8 mouse cellular contexts compared by ENCODE assay signal in the genomic region with DNA sequence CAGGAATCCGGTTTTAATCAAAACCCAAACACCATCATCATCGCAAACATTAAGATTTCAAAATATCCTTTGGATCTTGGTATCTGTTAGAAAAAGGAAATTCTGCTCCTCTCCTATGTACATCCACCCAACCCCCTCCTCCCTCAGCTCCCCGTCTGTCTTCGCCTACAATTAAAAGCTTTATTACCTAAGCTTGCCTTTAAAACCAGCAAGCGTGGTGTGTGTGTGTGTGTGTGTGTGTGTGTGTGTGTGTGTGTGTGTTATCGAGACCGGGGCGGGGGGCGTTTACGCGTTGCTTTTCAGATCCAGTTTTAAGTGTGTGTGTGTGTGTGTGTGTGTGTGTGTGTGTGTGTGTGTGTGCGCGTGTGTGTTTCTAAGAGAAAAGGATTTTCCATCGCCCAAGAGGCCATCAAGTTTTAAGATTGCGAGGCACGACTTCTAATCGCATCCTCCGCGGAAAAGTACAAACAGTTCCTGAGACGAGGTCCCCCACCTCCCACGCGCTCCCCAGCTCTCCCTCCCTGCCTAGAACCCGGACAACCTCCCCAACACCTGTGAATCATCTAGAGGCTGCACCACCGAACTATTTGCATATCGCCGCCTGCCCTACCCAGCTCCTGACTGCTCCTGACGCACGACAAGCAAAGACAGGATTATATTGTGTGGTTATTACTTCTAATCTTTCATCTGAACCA. TPM values are rescaled to one million over a fixed set of nuclear protein-coding genes. Genes with fewer than 3 reads are reported as not detected.
DNase-seq lines count a peak whose midpoint lies in the region; ATAC-seq and TF ChIP-seq lines count a peak whose summit lies in the region.

No protein-coding gene starts in this region.

- intact Hi-C loops in heart, adult 2 months (cut with DNase I): loop anchor here (10.0 kb wide), 2 partner anchors 107 to 567 kb away; no protein-coding TSS in a partner anchor

- TF ChIP-seq POLR2A in heart, adult 2 months (IDR thresholded peaks at IDR 0.05; ENCODE audit: insufficient read depth, low read depth, low read length): no peak

- H3K79me2 ChIP-seq in heart, adult 2 months (replicated peaks; ENCODE audit: control insufficient read depth, insufficient read depth, low read length): no peaks in the 10 kb centered on the region

- peak; percentile 45 for ATAC-seq in forebrain, embryonic 11.5 days (replicated peaks; ENCODE audit: low FRiP score)
- ATAC-seq in midbrain, embryonic 16.5 days: peak; percentile 12
- ATAC-seq in megakaryocyte, adult 5-6 weeks (ENCODE audit: poor library complexity, severe bottlenecking): no peak

- no peak for TF ChIP-seq EP300 in heart, adult 2 months (IDR thresholded peaks at IDR 0.05; ENCODE audit: insufficient read depth, low read depth, low read length)

- H3K4me3 ChIP-seq in heart, embryonic 10.5 days: peak overlapping the region; percentile 61
- H3K4me3 ChIP-seq in heart, adult 2 months: no peak overlapping the region
- H3K4me3 ChIP-seq in forebrain, embryonic 11.5 days (ENCODE audit: low read depth, low read length): peak overlapping the region; percentile 56
- peak overlapping the region; percentile 82 for H3K4me3 ChIP-seq in midbrain, embryonic 16.5 days (ENCODE audit: low read depth, low read length)

- DNase-seq in heart, embryonic 10.5 days (ENCODE audit: low spot score): no peak
- no peak for DNase-seq in heart, adult 2 months
- peak; percentile 34 for DNase-seq in adrenal gland, postnatal 10 days
- peak; percentile 61 for DNase-seq in forebrain, embryonic 11.5 days (ENCODE audit: low spot score)
- DNase-seq in layer of hippocampus, adult 8-10 months (ENCODE audit: low spot score in 2 of 2): peak; percentile 67 to 76
- no peak for DNase-seq in gastrocnemius, postnatal 10 days

- peaks cover 17% of the 10 kb centered on the region for H3K4me1 ChIP-seq in heart, embryonic 10.5 days
- no peaks in the 10 kb centered on the region for H3K4me1 ChIP-seq in heart, adult 2 months (ENCODE audit: control insufficient read depth, insufficient read depth, low read length)
- no peaks in the 10 kb centered on the region for H3K4me1 ChIP-seq in forebrain, embryonic 11.5 days (replicated peaks; ENCODE audit: control insufficient read depth, insufficient read depth, low read length)
- peaks cover 12% of the 10 kb centered on the region; the same call in 1 of the 2 replicates for H3K4me1 ChIP-seq in midbrain, embryonic 16.5 days (ENCODE audit: control insufficient read depth, insufficient read depth, low read length)

- H3K9me3 ChIP-seq in heart, embryonic 10.5 days: no peaks in the 10 kb centered on the region
- no peaks in the 10 kb centered on the region for H3K9me3 ChIP-seq in forebrain, embryonic 11.5 days (ENCODE audit: control insufficient read depth, low read length)
- H3K9me3 ChIP-seq in midbrain, embryonic 16.5 days (replicated peaks; ENCODE audit: control insufficient read depth, low read length, poor library complexity, severe bottlenecking): no peaks in the 10 kb centered on the region

- peak overlapping the region; percentile 78 for H3K4me2 ChIP-seq in forebrain, embryonic 11.5 days (ENCODE audit: low read depth, low read length, severe bottlenecking)
- H3K4me2 ChIP-seq in midbrain, embryonic 16.5 days (ENCODE audit: low read length): peak overlapping the region; percentile 60

- no peaks in the 10 kb centered on the region for H3K36me3 ChIP-seq in heart, embryonic 10.5 days
- H3K36me3 ChIP-seq in heart, adult 2 months (ENCODE audit: control insufficient read depth, insufficient read depth, low read length): no peaks in the 10 kb centered on the region
- no peaks in the 10 kb centered on the region for H3K36me3 ChIP-seq in forebrain, embryonic 11.5 days (ENCODE audit: control insufficient read depth, insufficient read depth, low read length)
- H3K36me3 ChIP-seq in midbrain, embryonic 16.5 days (ENCODE audit: control insufficient read depth, insufficient read depth, low read length): no peaks in the 10 kb centered on the region

- no peaks in the 10 kb centered on the region for H3K27me3 ChIP-seq in heart, embryonic 10.5 days (ENCODE audit: insufficient read depth, poor library complexity, severe bottlenecking)
- H3K27me3 ChIP-seq in heart, adult 2 months (ENCODE audit: control insufficient read depth, insufficient read depth, low read length): peaks cover 3% of the 10 kb centered on the region; the same call in 1 of the 2 replicates
- no peaks in the 10 kb centered on the region for H3K27me3 ChIP-seq in forebrain, embryonic 11.5 days (ENCODE audit: control insufficient read depth, insufficient read depth, low read length)
- no peaks in the 10 kb centered on the region for H3K27me3 ChIP-seq in midbrain, embryonic 16.5 days (ENCODE audit: control insufficient read depth, insufficient read depth, low read depth, low read length)

- H3K27ac ChIP-seq in heart, embryonic 10.5 days: no peak overlapping the region
- H3K27ac ChIP-seq in heart, adult 2 months: no peak overlapping the region
- no peak overlapping the region for H3K27ac ChIP-seq in forebrain, embryonic 11.5 days (ENCODE audit: low read depth, low read length)
- peak overlapping the region; percentile 89 for H3K27ac ChIP-seq in midbrain, embryonic 16.5 days (ENCODE audit: low read length)

- no peak for TF ChIP-seq CTCF in heart, adult 2 months (IDR thresholded peaks at IDR 0.05)

- H3K9ac ChIP-seq in heart, adult 2 months (ENCODE audit: low read depth, low read length): no peak overlapping the region
- no peak overlapping the region for H3K9ac ChIP-seq in forebrain, embryonic 11.5 days (ENCODE audit: low read length)
- H3K9ac ChIP-seq in midbrain, embryonic 16.5 days (ENCODE audit: low read depth, low read length): peak overlapping the region; percentile 35

- 3% methylated on average over 22 of the region's 28 CpGs for WGBS in heart, embryonic 10.5 days
- WGBS in heart, adult 2 months: 4% methylated on average over 28 of the region's 28 CpGs
- WGBS in forebrain, embryonic 11.5 days: 5% methylated on average over 25 of the region's 28 CpGs
- WGBS in midbrain, embryonic 16.5 days: 3% methylated on average over 28 of the region's 28 CpGs

RNA-seq across cellular contexts. Expression of gene Snap25, which starts 1.4 kb away (rescaled TPM):
- 0.97 and 2.1 TPM in 2 replicates for polyA plus RNA-seq in heart, embryonic 10.5 days (2016; fragmentation: Nextera tagmentation; extraction: Ambion mirVana)
- total RNA-seq in heart, adult 2 months (2021): under 1 TPM in 1 of 2 experiments, not detected in 1; 0.64 TPM
- polyA plus RNA-seq in heart, adult 2 months (2012; rRNA removed): 0.98 and 3.0 TPM in 2 replicates
- 10 to 100 TPM; 35.2 to 43.5 TPM for total RNA-seq in adrenal gland, postnatal 10 days (2021)
- 18.0 and 18.8 TPM in 2 replicates for polyA plus RNA-seq in forebrain, embryonic 11.5 days (2014; fragmentation: Nextera tagmentation; extraction: Ambion mirVana)
- total RNA-seq in layer of hippocampus, adult 8-10 months (2022): 1,000 to 10,000 TPM; 2,063 to 2,148 (median 2,094) TPM
- 175 and 244 TPM in 2 replicates for polyA plus RNA-seq in midbrain, embryonic 16.5 days (2015; fragmentation: Nextera tagmentation; extraction: Ambion mirVana)
- total RNA-seq in gastrocnemius, postnatal 10 days (2021): 1 to 10 TPM in 1 of 2 experiments, under 1 TPM in 1; 0.92 to 1.4 TPM
- total RNA-seq in megakaryocyte, adult 5-6 weeks (2015): not detected in 2 replicates
- not detected in 2 replicates for total RNA-seq in megakaryocyte, adult 5-6 weeks (2017)

Comparison
In these comparisons a context has a peak if more than half of its experiments do, and no peak if none do; other contexts are left out.
1. DNase-seq: peak in adrenal gland, postnatal 10 days (single experiment), forebrain, embryonic 11.5 days (single experiment) and layer of hippocampus, adult 8-10 months (2 of 2); none in heart, embryonic 10.5 days (single experiment), heart, adult 2 months (0 of 2) and gastrocnemius, postnatal 10 days (single experiment).
2. RNA of gene Snap25, which starts 1.4 kb away (total RNA-seq): 2,063 to 2,148 TPM in layer of hippocampus, adult 8-10 months; 35.2 to 43.5 TPM in adrenal gland, postnatal 10 days, 0.92 to 1.4 TPM in gastrocnemius, postnatal 10 days, 0.64 TPM in heart, adult 2 months and not detected in megakaryocyte, adult 5-6 weeks; every median in the first group is over 10 times any median in the second.